Mouse (Mus musculus) layer of hippocampus, adult 9-10 months (tissue): ENCODE results near the gene Zfp961.
"Not testable (repeated sequence)": the region's sequence is repeated elsewhere in the genome, so short reads cannot be mapped to it uniquely, and the experiment has no call there.

Experiments used
- DNase-seq: peaks from one replicate; pipeline ENCODE4 v3.0.0; 2022; ENCODE audit warnings: low spot score

Zfp961 gene

DNA sequence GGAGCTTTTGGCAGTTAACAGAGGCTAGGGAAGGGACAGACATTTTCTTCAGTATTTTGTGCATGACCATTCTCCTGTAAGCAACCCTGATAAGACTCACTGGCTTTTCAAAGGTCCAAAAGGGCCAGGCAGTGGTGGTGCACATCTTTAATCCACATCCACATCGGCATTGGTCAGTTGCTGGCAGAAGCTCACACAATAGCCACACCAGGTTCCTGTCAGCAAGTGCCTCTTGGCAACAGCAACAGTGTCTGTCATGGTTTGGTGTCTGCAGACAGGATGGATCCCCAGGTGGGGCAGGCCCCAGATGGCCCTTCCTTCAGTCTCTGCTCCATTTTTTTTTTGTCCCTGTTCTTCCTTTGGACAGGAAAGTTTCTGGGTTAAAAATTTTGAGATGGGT is 68.2 kb downstream of the Zfp961 start:
- DNase-seq = not testable (repeated sequence)

DNA sequence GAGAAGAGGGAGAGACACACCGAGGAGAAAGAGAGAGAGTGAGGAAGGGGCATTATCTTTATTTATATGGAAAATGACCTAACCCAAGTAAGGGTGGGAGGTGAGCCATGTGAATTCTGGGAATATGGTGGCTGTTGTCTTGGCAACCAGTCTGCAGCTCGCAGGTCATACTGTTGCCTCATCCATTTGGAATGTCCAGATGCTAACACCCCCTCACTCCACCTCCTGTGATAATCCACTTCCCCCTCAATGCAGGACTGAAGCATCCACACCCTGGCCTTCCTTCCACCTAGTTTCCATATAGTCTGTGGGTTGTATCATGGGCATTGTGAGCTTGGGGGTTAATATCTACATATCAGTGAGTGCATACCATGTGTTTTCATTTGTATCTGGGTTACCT is 69.0 kb downstream of the Zfp961 start:
- no peak for DNase-seq

DNA sequence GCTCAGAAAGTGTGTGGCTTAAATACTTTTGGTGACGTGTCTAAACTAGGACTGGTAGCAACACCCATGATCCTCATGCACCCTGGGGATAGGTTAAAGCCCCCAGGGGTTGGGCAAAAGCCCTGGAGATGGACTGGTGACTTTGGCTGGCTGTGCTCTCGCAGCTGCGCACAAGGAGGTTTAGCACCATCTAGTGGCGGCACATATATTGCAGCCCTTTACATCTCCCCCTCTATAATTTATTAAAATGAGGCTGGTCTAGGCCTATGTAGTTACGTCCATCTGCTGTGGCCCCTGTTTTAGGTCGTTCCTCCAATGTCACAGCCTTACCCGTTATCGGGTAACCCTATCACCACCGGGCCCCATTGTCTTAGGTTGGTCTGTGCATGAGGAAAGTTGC is 74.0 kb downstream of the Zfp961 start:
- peak; percentile 24 for DNase-seq

DNA sequence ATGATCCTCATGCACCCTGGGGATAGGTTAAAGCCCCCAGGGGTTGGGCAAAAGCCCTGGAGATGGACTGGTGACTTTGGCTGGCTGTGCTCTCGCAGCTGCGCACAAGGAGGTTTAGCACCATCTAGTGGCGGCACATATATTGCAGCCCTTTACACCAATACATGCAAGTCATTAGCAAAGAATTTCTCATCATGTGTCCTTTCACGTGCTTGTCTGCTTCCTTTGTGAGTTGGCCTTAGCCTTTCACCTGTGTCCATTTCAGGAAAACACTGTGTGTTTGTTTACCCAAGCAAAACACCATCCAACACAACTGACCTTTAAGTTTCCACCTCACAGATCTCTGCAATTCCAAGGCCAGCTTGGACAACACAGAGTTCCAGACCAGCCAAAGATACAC is 82.1 kb downstream of the Zfp961 start:
- DNase-seq = peak; percentile 56

DNA sequence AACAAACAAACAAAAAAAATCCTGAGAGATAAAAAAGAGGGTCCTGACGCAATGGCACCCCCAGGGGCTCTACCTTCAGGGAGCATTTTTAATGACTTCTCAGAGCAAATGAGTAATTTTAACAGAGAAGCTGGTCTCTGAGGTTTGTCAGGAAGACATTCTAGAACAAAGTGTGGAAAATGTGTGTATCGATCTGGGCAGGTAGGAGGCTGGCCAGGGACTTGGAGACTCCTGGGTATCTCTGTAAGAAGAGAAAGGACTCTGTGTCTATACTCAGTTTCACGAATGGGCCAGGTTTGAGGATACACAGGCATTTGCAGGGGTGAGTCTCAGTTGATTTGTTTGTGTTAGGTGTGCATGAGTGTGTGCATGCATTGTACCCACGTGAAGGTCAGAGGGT is 90.1 kb downstream of the Zfp961 start, which contains the start of gene Olfr372:
Gene Olfr372 (plus strand): TSS at position 301 of the 400 bp plus-strand sequence.
- not testable (repeated sequence) for DNase-seq

DNA sequence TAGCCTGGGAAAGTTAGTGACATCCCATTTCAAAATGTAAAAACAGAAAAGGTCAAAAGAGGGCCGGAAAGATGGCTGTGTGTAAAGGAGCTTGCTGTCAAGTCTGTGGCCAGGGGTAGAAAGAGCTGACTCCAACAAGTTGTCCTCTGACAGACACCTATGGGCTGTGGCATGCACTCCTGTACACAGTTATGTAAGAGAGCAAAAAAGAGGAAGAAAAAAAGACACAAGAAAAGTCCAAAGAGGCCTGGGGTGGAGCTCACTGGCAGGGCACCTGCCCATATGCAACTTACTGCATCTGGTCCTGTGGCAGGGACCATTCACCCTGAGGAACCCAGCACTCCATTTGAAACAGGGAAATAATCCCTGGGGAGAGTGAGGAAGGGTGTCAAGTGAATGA is 91.7 kb downstream of the Zfp961 start:
- DNase-seq = no peak
